Mouse (Mus musculus): ENCODE results near the gene Acss2.

Gene Acss2

DNA sequence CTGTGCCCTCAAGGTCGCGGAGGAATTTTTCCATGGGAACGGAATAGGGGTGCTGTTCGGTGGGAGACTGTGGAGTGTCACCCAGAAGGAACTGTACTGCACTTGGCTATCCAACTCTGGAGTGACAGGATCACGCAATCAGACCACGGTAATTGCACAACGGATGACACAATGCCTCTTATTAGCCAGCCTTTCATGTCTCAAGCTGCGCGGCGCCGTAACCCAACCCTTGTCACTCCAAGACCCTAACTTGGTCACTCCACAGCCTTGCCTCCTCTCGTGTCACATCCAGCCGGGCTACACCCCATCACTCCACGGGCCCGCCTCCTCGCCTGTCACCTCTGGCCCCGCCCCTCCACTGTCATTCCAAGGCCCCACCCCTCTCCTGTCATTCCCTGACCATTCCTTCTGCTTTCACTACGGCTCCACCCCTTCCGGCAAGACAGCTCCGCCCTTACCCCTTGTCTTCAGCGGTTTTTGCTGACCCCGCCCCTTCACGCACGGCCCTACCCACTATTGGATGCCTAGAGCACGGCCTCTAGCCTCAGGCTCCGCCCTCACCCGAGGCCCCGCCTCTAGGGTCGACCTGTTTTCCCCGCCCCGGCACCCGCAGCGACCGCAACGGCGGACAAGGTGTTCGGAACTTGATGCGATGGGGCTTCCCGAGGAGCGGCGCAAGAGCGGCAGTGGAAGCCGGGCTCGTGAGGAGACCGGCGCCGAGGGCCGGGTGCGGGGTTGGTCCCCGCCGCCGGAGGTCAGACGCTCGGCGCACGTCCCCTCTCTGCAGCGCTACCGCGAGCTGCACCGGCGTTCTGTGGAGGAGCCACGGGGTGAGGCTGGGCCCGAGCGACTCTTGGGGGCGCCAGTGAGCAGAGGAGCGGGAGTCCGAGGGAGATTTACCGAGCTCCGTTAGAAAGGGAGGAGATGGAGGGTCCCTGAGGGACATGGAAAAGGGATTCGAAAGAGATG is at the start of gene Acss2, which contains the start of gene Ggt7:
Gene Acss2, plus strand, starts transcription at position 494 of the 969 bp plus-strand sequence.
Gene Ggt7, minus strand, starts transcription at position 783 of the 969 bp plus-strand sequence.
- DNase-seq (ENCODE audit: low read depth), result peak; percentile 93

DNA sequence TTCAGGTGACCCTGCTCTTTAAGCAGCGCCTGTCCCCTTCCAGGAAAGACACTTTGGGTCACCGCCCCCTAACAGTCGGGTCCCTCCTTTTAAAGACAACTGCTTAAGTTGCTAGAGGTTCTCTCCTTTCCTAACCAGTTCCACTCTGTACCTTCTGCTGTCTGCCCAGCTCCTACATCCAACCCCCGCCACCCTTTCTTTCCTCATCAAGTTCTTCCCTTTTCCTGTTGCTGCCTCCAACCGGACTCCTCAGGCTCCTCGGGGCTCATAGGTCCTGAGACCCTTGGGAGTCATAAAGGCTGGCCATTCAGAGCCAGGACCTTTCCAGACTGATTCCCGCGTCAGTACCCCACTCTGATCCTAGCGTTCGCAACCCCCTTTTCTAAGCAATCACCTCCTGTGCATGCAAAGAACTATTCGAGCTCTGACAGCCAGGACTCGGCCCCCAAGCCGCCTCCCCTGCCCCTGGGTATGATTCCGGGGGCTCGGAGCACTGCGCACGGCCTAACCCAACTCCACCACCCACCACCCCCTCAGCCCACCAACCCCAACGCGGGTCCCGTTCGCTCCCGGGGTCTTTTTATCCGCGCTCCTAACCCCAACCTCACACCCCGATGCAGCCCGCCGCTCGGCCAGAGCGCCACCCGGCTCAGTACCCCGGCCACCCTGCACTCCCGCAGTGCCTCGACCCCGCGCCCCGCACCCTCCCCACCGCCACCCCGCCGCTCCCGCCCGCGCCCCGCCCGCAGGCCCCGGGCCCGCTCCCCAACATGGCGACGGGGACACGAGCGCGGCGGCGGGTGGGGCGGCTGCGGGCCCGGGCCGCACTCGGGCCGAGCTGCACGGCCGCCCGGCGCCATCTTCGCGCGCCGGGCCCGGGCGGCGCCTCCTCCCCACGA is 44.8 kb upstream of the Acss2 start:
- no peak for DNase-seq (ENCODE audit: low read depth)

DNA sequence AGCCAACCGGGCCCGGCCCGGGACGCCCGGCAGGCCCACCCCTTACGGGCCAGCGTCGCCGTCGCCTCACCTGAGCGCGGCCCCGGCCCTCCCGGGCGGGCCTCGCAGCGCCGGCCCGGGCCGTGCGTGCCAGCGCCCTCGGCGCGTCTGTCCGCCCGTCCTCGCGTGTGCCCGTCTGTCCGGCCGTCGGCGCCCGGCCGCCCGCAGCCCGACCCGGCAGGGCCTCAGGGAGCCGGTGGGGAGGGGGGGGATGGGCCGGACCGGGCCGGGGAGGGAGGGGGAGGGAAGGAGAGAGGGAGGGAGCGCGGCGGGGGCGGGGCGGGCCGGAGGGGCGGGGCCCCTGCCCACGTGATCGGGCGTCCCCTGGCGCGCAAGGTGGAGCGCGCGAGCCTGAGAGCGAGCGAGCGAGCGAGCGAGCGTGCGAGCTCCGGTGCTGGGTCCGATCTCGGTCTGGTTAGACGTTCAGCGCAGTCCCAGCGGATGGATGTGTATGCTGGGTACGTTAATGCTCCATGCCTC is 44.1 kb upstream of the Acss2 start, which contains the start of gene Ncoa6:
Gene Ncoa6, minus strand, starts transcription at position 325 of the 519 bp plus-strand sequence.
- no peak for DNase-seq (ENCODE audit: low read depth)

DNA sequence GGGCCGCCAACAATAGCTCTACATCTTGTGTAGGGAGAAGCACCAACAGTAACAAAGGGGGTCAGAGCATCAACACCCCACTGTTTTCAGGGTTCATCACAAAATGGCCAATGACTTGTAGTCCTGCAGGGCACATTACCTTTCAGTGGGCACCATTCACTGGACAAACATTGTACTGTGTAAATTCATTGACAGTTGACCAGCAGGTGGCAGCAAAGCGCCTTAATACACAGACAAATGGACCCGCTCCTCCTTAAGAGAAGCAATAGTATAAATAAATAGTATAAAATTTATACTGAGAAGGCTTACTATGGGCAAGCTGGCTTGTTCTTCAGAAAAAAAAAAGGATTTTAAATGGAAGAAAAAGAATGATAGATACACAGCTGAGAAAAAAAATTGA is 35.7 kb upstream of the Acss2 start:
- no peak for DNase-seq (ENCODE audit: low read depth)

DNA sequence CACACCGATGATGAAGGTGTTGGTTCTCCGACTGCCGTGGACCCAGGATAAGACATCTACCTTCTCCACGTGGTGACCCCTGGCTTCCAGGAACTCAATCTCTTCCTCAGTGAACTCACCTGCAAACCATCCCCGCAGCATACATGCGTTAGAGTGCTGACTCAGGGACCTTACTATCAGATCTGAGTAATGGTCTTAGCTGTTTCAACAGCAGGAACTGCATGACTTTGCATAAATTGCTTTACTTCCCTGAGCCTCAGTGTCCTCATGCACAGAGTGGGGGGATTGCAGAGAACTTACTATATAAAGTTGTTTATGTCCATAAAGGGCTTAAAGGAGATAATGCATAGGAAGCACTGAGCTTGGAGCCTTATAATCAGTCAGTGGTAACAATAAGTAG is 26.8 kb upstream of the Acss2 start:
- DNase-seq (ENCODE audit: low read depth), result no peak

DNA sequence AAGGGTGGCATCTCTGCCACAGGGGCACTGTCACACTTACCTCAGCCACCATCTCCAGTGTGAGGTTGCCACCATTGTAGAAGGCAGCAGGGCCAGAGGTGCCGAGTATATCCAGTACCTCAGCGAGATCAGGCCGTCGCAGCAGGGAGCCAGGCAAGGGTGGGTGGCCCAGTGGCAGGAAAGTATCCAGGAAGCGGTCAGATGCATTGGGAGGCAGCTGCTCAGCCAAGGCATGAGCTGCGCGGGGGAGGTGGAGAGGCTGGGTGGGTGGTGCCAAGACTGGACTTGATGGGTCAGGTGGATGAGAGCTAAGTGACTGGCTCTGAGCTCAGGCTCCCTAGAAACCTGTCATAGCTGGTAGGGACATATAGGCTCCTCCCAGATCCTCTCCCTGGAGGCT is 15.2 kb upstream of the Acss2 start:
- DNase-seq (ENCODE audit: low read depth), result no peak

DNA sequence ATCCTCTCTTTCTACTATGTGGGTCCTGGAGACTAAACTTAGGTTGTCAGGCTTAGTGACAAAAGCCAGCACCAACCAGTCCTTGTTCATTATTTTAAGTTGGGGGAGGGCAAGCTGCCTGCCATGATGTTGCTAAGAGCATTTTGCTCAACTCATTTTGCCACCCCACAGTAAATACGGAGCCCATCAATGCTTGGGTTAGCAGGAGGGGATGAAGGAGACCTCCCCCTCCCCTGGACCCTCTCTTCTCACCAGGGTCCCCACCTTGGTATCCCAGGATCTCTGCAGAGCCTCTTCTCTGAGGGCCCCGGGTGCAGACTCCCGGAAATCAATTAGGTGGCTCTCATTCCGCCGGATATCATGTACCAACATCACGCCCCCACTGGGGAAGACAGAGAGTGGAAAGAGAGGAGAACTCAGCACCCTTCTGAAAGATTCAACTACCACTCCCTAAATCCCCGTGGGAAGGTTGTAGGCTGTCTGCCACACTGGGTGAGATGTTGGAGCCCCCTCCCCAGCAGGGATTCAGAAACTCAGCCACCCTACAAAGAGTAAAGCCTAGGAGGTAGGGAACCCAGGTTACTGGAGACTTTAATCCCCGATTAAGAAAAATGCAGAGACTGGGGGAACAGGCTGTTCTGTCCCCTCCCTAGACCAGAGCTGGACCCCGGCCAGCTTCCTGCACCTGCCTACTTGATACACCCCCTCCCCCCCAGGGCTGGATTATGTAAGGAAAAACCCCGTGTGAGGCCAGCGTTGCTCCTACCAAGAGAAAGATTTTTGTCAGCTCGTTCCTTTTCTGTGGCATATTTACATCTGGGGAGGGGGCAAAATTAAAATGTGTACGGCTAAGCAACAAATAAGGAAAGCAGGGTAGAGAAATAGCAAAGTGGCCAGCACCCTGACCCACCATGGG is 13.1 kb upstream of the Acss2 start:
- DNase-seq (ENCODE audit: low read depth), result no peak

DNA sequence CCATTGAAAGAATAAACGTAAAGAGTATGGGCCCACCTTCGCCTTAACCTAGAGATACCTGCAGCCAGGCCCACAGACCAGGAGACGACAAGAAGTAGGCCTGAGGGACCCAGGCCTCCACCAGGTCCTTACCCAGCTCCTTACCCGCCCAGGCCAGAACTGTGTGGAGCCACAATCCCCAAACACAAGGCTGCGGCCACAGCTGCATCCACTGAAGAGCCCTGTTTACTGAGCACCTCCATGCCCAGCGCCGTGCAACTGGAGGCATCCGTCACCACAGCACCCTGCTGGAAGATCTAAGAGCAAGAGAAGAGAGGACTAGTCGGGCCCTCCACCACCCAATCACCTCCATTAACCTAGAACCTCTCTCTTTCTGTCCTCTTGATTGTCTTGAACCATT is 11.9 kb upstream of the Acss2 start:
- no peak for DNase-seq (ENCODE audit: low read depth)

DNA sequence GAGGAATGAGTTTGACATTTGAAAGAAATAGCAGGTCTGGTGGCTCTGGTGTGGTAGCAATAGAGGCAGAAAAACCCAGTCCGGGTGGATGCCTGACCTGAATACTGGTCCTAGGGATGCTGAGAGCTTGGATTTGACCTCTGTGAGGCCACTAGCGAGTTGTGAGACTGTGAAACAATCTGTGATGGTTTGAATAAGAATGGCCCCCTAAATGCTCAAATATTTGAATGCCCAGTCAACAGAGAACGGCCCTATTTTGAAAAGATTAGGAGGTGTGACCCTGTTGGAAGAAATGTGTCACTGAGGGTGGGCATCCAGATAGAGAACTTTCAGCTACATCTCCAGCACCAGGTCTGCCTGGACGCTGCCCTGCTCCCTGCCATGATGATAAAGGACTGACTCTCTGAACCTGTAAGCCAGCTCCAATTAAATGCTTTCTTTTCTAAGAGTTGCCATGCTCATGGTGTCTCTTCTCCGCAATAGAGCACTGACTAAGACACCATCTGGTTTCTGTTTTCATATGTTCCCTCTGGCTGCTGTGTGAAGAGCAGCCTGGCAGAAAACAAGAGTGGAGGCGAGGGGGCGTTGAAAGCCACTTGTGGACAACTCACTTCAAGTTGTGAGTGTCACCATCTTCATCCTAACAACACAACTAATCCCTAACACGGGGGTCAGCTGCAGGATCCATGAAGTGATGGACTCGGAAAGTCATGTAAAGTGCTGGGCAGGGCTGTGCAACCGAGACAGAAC is 9.9 kb upstream of the Acss2 start:
- DNase-seq (ENCODE audit: low read depth), result no peak

DNA sequence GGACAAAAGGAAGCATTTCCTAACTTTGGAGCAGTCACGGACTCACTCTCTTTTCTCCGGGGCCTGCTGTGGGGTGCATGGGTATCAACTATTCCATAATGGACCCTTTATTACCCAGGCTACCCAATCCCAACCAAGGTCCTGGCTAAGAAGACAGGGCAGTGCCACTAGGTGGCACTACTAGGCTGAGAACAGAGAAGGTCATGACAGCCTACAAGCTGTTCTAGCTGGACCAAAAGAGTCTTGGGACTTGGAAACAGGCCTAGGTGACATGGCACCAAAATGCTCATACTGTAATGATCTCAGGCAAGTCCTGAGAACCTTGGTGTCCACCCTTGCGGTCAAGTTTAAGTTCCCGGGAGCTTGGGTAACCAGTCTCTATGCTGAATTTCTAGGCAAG is 5.3 kb upstream of the Acss2 start:
- DNase-seq (ENCODE audit: low read depth), result peak; percentile 61

DNA sequence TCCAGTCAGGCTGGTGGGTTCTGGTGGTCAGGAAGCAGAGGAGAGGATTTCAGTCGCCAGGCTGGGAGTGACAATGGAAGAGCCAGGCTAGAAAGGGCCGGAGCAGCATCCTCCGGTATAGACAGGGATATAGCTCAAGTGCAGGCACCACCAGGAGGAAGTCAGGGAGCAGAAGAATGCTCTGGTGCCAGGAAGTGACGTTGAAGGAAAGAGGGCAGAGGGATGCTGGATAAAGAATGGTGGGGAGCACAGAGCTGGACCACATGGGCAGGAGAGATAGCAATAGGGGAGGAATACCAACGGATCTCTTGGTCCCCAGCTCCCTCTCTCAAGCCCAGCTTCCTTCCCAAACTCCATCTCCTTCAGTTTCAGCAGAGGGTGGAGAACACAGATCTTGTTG is 4.2 kb upstream of the Acss2 start:
- no peak for DNase-seq (ENCODE audit: low read depth)

DNA sequence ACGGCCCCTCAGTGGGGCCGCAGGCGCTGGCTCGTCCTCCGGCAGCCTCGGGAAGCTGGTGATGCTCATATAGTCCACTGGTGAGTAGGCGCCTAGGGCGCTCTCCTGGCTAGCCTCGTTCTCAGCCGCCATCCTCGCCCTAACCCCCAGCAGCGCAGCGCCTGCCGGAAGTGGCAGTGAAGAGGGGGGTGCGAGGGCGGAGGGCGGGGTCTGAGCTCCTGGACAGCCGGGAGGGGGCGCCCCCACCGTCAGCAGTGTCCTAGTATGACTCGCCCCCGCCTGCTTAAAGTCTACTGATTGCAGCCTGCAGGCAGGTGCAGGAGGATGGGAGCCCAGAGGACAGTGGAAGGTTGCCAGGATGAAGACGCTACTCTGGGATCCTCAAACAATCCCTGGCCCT is 3.1 kb upstream of the Acss2 start:
- DNase-seq (ENCODE audit: low read depth), result no peak

DNA sequence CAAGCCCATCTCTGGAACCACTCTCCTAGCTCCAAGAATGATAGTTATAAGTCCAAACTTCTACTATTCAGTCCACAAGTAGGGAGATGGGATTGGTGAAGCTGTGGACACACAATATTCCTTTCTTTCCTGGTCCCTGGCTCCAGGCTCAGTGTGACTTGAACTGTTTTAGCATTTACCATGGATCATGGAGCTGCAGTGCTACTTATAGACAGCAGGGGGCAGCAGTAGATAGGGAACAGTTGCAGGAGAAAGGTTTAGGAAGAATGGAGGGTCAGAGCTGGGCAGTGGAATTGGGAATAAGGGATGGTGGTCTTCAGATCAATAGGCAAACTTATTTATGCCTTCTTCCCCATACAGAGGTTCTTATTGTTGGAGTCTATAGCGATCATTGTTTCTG is 1.8 kb upstream of the Acss2 start:
- DNase-seq (ENCODE audit: low read depth), result no peak

DNA sequence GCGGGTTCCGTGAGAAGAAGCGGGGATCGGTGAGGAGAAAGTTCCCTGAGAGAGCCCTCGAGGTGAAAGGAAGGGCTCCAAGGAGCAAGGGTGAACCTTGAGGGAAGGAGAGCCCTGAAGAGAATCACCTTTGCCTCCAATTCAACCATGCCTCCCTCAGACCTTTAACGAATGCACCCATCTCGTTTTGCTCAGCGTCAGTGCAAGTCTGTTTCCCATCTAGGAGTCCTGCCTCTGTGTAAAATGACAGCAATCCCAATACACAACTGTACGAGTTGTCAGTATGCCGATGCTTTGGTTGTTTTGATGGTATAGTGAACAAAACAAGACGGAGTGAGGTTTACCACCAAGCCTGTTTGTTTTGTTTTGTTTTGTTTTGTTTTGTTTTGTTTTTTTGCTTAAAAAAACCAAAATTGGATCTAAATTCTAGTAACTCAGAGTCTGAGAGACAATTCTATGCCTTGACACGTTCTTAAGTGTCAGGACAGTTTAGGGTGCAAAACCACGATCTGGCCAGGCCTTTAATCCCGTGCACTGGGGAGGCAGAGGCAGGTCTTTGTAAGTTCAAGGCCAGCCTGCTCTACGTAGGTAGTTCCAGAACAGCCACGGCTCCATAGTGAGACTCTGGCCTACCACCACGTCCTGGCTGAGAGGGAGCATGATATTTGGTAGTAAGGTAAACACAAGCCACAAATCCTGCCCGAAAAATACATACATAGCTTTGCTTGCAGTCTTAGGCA is 953 bp downstream of the Acss2 start:
- DNase-seq (ENCODE audit: low read depth), result no peak

DNA sequence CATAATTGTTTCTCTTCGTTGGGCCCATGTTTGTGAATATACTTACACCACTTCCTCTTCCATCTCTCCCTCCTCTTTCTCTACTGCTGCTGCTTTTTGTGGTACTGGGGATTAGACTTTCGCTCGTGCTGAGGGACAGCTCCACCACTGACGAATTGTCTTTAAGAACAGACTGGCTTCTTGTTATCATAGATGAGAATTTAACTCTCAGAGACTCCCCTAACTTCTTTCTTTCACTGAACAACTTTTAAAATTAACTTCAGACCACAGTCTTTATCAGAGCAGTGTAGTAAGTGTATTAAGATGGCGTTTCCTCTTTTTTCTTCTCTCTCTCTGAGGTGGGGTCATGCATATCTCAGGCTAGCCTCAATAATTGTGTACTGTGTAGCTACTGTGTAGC is 6.0 kb downstream of the Acss2 start:
- DNase-seq (ENCODE audit: low read depth), result no peak

DNA sequence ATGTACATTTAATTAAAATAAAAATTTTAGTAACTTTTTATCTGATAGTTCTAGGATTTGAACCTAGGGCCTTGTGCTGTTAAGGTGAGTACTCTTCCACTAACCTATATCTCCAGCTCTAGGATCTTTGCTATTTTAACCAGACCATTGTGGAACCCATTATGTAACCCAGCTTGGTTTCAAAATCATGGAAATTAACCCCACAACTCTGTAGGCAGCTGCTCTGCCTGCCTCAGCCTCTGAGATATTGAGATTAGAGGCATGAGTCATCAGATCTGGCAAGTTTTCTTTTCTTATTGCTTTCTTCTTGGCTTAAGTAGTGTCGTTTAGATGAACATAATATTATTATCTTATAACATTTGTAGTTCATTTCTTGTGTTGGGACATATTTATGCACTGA is 6.6 kb downstream of the Acss2 start:
- DNase-seq (ENCODE audit: low read depth), result no peak

DNA sequence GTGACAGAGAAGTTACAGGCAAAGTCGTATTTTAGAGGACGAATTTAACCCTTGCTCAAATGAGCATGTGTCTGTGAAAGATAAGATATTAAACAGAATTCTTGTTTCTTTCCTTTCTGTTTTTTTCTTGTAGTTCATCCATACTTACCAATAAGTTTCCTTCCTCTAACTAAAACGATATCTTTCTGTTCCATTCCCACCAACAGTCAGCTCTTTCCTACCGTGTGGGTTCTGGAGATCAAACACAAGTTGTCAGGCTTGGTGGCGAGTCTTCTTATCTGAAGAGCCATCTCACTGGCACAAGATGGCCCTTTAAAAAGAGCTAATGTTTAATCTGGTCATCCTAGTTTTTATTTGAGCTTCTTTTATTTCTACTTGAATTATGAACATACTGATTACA is 9.6 kb downstream of the Acss2 start:
- DNase-seq (ENCODE audit: low read depth), result no peak

DNA sequence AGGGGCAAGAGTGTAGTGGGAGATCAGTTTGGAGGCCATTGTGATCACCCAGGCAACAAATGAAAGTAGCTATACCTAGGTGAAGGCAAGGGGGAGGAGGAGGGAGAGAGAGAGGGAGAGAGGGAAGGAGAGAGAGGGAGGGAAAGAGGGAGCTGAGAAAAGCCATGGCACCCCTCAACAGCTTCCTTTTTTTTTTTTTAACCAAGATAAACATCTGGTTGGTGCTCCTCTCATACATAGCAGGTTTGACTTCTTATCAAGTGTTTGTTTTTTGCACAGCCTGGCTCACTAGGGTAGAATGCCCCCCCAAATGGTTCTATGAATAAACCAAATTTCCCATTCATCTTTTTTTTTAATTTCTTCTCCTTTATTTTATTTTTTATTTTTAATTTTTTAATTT is 18.5 kb downstream of the Acss2 start:
- no peak for DNase-seq (ENCODE audit: low read depth)

DNA sequence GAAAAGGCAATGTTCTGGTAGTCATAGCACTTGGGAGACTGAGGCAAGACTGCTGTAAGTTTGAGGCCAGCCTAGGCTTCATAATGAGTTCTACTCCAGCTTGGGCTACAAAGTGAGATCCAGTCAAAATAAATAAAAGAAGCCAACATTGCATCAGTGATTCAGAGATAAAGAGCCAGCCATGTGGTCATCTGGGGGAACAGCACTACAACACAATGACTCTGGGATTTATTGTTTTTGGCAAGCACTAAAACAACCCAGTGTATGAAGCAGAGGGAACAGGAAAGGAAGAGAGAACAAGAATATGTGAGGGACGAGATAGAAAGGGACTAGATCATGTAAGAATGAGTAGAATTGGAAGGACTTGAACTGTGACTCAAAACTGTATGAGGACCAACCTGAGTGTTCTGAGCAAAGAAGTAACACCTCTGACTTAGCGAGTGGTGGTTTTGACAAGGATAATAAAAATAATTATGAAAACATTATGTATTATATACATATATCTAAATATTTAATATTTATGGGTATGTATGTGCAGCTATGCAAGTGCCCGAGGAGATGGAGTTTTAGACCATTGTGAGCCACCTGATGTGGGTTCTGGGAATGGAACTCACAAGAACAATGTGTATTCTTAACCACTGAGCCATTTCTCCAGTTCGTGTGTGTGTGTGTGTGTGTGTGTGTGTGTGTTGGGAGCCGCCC is 20.2 kb downstream of the Acss2 start:
- DNase-seq (ENCODE audit: low read depth), result no peak

Measured in fibroblast of lung, adult 2 months (primary cell).